Mouse (Mus musculus): ENCODE measurements at regions not wholly inside any gene's neighbourhood (a gene's known extent, or its start where the extent isn't known, plus 50 kb on each side); places are given as distances from the start of the nearest gene placed in this dataset.
"Not testable (repeated sequence)": the region's sequence is repeated elsewhere in the genome, so short reads cannot be mapped to it uniquely, and the experiment has no call there.

DNA sequence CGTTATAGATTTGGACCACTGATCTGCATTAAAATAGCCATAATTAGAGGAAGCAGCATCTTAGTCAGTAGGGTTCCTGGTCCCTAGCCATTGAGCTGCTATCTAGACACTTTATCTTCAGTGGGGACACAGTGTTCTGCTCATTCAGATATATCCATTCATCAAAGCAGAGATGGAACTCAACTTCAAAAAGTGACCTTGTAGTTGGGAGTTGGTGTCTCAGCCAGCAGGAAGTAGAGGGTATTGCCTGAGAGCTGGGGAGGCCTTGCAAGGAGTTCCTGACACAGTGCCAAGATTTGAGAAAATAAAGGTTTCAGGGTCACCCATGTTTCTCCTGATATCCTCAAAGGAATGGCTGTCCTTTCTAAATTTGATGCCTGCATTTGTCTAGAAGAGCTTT, 304.7 kb upstream of the Shh start:
- DNase-seq (ENCODE audit: low read depth, low spot score): no peak

DNA sequence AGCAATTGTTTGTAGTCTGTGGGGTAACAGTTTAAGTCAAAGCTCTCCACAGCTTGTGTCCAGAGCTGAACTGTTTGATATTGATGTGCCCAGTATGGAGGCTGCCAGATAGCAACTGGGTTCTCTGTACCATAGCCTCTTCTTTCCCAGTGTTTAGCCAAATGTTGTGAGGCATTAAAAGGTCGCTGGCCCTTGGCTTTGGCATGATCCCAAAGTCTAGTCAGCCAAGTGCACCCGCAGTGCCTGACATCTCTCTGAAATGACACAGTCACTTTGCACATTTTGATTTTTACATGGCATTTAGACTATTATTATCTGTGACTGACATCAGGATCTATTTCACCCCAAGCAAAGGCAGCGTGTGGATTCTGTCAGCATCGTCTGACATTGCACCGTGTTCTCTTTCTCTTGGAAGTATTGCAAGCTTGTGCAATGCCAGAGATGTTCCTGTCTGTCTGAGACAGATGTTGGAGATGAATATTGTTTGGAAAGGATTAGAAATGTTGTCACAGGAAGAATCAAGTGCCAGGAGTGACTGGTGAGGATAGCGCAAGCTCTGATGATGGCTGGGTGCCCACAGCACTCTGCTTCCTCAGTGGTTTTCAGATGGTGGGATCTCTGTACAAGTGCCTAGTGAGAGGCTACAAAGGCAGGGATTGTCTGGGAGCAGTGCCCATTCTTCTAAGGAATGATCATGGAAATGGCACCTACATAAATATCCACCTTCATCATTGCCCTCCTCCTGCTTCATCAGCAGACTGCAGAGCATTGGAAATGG, 289.3 kb upstream of the Shh start:
- DNase-seq (ENCODE audit: low read depth, low spot score): no peak

DNA sequence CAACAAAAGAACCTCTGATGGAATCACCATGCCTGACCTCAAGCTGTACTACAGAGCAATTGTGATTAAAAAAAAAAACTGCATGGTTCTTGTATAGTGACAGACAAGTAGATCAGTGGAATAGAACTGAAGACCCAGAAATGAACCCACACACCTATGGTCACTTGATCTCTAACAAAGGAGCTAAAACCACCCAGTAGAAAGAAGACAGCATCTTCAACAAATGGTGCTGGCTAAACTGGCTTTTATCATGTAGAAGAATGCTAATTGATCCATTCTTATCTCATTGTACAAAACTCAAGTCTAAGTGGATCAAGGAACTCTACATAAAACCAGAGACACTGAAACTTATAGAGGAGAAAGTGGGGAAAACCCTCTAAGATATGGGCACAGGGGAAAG, 284.8 kb upstream of the Shh start:
- not testable (repeated sequence) for DNase-seq (ENCODE audit: low read depth, low spot score)

DNA sequence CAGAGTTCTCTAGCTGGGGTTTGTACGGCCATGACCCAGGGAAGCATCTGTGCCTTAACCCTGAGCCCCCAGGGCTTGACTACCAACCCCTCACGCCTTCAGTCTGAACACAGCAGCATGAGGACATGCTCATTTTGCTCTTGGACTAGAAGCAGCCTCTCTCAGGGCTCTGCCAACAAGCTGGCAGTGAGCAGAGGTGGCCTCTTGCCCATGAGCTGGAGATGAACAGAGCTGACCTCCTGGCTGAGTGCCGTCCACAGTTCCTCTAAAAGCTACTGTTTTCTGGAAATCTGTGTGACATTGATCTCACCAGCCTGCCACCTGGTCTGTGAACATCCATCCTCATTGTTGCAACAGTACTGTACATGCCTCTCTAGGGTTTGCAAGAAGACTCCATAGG, 267.7 kb upstream of the Shh start:
- DNase-seq (ENCODE audit: low read depth, low spot score): no peak

DNA sequence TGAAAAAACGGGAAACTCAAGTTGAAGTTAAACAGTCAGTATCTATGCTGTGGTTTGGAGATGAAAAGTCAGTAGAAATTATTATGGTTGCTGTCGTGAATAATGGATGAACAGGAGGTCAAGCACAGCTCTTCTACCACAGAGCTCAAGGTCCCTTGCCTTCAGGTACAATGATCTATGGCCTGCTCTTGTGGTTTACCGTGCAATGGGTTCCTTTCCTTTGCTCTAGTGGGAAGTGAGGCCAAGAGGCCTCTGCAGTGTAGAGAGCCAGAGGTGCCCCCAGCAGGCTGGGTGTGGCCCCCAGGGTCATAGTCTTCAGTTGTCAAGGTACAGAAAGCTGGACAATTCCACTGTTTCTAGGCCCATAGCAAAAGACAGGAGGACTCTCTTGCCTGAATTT, 255.0 kb upstream of the Shh start:
- DNase-seq (ENCODE audit: low read depth, low spot score): no peak

DNA sequence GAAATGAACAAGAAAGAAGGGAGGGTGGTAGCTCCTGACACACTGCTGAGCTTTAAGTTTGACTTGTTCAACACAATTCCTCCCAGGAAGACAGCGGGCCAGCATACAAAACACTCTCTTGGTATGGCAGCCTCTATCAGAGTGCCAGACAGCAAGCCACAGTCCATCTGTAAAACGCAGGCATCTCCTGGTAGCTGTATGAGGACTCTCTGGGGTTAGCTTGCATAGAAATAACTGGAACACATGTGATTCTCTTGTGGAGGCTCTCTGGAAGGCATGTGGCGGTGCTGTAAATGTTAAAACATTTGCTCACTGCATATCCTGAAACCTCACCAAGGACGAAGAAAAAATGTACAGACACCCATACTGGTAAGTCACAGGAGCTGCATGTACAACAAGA, 247.9 kb upstream of the Shh start:
- DNase-seq (ENCODE audit: low read depth, low spot score): no peak

DNA sequence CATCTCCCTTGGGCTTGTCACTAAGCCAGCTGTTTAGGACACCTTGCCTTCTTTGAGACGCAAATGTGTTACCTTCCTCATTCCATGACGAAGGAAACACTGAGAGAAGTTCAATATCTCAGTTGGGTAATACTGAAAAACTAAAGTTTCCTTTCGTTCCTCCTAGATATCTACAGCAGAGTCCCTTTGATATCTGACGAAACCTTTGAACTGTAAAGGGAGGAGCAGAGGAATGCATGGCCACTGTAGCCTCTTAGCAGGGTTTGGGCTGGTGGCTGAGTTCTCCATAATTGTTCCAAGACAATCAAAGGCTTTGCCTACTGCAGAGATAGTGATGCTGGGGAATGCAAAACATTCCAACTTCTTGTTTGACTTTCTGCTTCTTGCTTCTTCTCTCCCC, 243.5 kb upstream of the Shh start:
- no peak for DNase-seq (ENCODE audit: low read depth, low spot score)

DNA sequence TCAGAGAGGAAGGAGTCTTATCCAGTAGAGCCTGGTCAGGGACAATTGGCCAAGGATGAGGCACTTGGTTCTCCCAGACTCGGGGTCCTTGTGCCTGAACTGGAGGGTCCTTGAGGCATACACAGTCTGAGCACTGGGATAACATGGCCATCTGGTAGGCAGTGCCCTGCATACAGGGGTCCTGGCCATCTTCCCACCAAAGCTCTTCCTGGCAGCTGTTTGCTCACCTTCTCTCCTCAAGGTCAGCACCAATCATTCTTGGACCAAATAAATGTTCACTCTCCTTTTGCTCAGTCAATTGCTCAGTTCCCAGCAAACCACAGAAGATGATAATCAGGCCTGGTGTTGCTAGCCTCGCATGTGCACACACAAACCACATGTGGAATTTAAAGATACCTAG, 242.6 kb upstream of the Shh start:
- DNase-seq (ENCODE audit: low read depth, low spot score): no peak

DNA sequence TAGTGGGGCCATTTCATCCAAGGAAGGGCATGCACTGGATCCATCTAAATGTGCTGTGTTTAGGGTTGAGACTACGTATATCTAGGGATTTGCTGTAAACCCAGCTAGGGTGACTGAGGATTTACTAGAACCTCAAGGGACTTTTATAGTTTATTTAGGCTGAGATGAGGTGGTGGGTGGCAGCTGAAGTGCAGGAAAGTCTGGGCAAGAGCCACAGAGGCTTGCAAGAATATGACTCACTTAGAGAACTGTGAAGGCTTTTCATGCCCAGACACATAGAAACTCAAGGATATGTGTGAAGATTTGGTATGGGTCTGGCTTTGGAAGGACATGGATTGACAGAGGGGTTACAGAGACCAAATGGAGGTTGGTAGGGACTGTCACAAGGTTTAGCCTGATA, 237.3 kb upstream of the Shh start:
- no peak for DNase-seq (ENCODE audit: low read depth, low spot score)

DNA sequence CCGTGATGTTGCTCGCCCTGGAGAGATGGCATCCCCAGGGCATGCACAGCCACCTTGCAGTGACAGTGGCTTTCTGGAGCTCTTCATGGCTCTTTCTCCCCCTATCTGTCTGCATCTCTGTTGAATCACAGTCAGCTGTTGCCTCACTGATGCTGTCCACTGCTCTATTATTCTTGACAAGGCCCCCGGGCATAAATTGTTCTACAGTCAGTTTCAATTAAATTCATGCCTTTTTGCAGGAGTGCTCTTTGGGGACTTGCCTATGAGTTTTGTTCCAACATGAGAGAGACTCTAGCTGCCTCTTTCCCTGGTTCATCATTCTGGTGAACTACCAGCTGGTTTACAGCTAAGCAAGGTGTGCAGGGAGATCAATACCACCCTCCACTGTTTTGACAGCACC, 229.9 kb upstream of the Shh start:
- DNase-seq (ENCODE audit: low read depth, low spot score): no peak

DNA sequence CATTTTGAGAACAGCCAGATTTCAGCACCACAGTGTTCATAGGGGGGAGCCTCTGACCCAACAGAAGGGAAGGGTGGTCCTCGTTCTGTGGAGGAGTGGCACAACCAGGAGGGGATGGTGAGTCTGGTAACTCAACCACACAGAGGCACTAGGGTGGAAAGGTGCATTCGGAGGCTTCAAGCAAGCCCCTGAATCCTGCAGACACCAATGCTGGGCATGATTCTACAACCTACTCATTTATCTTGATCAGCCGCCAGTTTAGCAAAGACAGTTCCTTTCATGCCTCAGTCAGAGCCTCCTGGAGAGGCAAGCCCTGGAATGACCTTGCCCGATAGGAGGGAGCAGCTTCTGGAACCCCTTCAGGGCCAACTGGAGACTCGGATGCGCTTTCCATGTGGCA, 223.1 kb upstream of the Shh start:
- DNase-seq (ENCODE audit: low read depth, low spot score): no peak

DNA sequence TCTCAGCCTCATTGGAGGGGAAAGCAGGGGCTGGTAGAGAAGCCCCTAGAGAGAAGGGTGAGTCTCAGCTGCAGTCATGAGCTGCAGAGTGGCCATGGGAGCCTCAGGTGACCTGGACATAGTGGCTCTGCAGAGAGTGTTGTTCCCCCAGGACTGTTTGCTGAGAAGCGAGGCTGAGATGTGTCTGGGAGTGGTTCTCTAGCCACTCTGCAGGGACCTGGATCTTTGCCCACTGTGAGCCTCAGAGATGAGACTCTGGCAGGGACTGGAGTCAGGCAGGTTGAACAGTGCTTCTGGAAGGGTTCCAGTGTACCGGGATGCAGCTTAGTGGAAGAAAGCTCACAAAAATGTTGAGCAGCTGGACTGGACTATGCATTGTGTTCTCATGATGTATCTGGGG, 222.6 kb upstream of the Shh start:
- no peak for DNase-seq (ENCODE audit: low read depth, low spot score)

DNA sequence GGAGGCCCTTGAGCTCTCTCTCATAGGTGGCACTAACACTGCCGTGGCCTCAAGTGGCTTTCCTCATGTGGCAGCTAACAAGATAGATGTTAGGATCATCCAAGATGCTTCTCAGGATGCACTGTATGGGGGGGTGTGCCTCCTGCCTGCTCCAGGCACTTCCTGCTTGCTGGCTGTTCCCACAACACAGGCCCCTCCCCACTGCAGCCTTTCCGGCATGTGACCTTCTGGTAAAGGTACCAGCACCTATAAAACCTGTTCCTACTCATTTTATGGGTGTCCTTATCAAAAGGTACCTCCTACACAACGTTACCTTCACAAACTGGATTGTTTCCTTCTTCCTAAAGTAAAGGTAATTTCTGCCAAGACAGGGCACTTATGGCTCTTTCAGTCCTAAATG, 222.1 kb upstream of the Shh start:
- no peak for DNase-seq (ENCODE audit: low read depth, low spot score)

DNA sequence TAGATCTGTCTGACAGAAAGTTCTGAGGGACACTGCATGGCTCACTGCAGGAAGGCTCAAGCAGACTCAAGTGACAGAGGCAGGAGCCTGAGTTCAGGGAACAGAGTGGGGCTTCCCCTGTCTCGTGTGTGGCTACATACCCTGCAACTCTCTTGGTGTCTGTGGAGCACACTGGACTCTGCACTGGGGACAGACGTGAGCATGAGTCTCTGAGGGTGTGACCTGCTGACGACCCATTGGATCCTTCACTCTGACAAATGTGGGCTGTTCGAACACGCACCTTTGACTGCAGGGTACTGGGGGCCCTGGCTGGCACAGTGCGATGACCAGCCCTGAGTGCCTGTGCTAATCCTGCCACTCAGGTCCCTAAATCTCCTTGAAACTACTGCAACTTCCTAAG, 215.8 kb upstream of the Shh start:
- DNase-seq (ENCODE audit: low read depth, low spot score): no peak

DNA sequence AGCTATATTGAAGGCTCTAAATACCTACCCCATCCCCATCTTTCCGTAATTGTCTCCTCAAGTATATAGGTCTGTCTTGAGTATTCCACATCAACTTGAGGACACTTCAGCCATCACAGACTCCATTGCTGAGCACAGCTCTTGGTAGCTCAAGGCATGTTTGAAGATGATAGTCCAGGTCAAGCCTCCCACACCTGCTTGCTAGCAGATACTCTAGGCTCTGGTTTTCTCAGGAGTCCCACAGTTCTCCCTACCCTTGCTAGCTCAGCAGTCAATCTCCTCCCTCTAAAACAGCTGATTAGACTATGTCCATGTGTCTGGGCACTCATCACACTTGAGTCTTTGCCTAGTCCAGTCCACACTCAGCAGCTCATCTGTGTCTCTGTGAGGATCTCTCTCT, 213.3 kb upstream of the Shh start:
- DNase-seq (ENCODE audit: low read depth, low spot score): no peak

DNA sequence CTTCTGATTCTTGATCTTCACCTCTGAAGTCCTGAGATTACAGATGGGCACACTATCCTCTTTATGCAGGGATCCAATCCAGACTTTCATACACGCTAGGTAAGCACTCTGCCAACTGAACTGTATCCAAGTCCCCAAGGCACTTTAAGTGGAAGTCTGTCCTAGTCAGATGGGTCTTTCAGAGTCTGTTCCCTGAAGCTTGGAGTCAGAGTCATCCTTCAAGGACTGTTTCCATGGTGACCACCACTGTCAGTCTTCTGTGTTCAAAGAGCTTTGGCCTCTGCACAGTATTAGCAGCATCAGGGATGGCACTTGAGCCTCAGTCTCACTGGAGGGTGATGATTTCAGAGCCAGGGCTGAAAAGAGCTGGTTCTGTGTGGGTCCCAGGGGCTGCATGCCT, 212.7 kb upstream of the Shh start:
- no peak for DNase-seq (ENCODE audit: low read depth, low spot score)

DNA sequence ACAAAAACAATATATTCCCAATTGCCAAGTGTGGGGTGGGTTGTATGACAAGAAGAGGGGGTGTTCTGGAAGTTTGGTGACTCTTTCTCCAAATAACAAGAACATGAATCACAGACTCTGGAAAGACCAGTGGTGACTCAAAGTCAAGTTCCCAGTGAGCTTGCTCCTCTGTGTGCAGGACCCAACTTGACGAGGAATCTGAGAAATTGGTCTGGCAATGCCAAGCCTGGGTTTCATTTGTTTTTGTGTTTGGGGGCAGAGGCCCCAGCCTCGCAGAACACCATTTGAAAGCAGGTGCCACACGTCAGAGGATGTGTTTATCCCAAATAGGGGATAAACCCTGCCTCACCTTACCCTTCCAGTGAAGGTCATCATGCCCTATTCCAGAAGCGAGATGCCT, 163.1 kb upstream of the Shh start:
- DNase-seq (ENCODE audit: low read depth, low spot score): no peak

DNA sequence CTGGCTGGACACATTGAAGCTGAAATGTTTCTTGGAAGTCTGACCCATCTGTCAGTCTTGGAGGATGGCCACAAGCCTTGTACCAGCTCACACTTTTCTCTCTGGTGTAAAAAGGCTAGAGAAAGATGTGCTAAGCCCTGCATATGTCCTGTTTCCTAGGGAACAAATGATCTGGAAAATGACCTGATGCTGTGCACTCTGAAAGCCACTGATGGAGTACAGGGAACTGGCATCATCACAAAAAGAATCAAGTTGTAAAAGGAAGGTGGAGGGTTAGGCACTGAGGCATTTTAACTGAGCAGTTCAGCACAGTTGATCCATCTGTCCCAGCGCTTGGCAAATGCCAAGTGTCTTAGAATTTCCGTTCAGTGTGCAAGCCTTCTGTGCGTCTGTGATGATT, 144.8 kb upstream of the Shh start:
- DNase-seq (ENCODE audit: low read depth, low spot score): no peak

DNA sequence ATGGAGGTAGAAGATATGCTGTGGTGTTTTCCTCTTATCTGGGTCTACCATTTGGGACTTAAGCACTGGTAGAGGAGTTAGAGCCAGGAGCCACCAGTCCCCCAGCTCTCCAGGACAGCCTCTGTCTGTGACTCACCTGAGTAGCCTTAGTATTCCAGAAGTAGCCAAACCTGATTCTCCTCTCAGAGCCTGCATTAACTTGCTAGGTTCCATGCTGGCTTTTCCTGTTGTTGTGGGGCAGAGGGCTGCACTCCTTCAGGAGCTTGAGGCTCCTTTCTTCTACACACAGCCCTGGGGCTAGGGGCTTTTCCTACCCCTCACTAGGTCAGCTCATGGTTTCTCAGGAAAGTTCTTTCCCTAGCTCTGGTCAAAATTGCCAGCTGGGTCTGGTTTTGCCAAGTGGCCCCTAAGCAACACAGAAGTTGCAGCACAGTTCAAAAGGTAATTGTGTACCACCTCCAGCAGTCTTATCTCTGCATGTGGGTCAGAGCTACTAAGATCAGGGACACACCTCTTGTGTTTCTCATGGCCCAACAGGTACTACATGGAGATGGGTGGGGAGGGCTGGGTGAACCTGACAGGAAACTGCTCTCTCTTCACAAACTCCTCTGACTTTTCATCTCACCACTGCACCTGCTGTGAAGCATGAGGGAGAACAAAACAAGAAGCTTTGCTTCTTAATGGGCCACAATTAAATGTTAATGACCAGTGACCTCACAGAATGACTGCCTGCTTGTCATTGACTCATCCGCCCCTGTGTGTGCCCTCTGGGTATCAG, 129.7 kb upstream of the Shh start:
- DNase-seq (ENCODE audit: low read depth, low spot score): no peak

DNA sequence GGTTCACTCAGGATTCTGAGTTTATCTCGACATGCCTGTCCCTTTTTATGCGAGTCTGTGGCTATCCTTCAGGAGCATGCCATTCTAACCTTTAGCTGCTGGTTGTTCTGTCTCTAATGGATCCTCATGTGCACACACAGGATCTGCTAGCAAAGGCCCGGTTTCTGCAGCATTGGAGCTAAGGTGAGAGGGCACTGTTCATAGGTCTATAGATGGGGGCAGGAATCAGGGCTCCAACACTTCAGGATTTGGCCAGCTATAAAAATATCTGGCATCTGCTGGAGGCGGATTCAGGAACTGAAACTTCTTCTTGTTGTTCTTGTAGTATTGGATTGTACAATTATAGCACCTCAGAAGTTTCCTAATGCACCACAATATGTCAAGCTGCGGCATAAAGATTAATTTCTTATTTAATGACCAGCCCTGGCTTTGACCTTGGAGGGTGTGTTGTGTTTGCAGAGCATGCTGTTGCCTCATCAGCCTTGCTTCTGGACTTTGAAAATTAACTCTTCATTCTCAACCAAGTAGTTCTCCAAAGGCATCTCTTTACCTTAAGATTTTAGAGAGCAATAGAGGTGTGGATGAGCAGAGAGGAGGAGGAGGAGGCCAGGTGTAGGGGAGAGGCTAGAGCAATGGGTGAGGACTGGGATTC, 104.4 kb upstream of the Shh start:
- DNase-seq (ENCODE audit: low read depth, low spot score): no peak

DNA sequence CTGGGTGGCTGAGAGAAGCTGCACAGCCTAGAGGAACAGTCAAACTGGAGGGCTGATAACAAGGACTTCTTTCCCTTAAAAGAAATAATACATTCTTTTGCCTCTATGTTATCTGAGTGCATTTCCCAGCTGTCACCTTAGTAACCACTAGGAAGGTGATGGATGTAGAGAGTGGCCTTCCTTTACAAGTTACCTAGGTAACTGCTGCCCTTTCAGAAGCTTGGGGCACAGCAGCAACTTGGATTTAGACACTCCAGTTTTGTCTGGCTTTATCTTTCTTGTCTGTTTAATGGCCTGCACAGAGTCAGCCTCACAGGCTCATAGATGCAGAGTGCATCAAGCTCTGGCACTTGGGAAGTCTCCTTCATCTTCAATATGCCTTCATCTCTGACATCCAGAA, 101.4 kb upstream of the Shh start:
- DNase-seq (ENCODE audit: low read depth, low spot score): no peak

DNA sequence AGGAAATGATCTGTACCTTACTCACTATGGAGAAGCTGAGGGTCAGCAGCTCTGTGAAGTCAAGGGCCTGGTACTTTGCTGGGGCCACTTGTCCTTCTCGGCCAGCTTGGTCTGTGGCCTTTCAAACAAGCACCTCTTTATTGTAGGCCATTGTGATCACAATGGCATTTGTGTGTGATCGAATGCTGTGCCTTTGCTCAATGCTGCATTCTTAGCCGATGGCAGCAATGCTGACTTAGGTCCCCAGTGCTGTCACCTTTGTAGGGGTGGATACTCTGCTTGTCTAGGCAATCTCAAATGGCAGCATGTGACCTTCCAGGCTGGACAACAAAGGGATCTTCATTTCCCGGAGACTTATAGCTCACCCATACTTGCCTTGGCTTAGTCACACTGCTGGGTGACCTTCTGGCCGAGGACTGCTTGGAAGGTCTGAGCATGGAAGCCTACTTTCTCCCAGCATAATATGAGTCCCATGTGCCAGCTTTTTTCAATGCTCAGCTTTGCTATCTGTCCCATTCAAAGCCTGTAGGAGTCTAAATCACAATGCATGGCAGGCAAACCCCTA, 100.4 kb upstream of the Shh start:
- no peak for DNase-seq (ENCODE audit: low read depth, low spot score)

DNA sequence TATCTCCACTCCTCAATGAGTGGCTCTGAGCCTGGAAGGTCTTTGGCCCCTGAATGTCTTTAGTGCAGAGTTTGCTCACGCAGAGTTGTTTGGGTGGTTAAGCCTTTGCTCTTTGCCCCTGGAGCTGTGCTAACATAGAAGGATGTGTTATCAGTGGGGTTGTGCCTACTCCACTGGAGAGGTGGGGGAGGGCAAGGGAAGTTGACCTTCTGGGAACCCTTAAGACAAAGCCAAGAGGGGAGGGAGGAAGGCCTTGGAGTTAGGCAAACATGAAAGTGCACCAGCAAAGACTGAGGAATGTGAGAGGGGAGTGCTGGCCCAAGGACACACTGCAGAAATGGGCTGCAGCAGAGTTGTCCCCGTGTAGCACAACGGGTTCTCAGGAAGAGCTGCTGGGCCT, 96.3 kb upstream of the Shh start:
- DNase-seq (ENCODE audit: low read depth, low spot score): no peak

Data from CD4-positive helper T cell, adult 2 months (primary cell).